Mouse (Mus musculus): ENCODE data around the gene Abca7.

The Abca7 gene

GRCm38 (mm10) chr10:79995636-79996035 lies 658 bp upstream of the Abca7 start:
- DNase-seq, result no peak

DNA sequence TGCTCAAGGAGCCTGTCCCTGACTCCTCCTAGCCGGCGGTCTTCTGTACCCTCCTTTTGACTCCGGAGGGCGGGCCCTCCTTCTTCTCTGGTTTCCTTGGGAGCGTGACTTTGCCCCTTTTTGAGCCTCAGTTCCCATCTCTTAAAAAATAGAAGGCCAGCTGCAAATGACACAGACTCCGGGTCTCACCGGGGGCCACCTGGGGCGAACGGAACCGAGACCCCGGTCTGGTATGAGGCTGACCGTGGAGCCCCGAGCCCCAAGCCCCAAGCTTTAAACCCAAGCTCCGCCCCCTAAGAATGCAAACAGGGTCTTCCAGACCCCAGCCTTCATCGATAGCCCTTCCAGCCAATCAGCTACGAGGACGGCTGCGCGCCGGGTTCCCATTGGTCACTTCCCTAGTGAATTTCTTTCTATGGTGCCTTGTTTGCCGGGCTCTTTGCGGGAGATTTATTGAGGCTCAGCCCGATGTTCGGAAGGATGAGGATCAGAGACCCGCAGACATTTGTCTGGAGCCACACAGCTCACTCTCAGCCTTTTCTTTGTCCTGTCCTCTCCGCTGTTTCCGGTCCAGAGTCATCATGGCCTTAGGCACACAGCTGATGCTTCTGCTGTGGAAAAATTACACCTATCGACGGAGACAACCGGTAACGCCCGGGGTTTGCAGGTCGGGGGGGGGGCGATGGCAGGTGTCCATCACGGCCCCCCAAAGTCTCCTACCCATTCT lies 903 bp downstream of the Abca7 start:
- DNase-seq, result peak; percentile 95

DNA sequence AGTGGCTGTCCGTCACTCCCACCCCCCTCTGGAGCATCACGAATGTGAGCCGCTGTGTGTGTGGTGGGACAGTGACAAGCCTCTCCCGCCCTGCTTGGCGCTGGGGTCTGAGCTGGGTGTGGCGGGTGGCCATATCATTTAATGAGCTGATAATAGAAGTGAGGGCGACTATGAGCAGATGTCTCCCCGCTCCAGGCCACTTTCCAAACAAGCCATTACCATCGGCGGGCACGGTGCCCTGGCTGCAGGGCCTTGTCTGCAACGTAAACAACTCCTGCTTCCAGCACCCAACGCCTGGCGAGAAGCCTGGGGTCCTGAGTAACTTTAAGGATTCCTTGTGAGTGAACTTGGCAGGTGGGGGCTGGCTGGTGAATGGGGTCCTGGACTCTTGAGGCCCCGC lies 1.5 kb downstream of the Abca7 start:
- DNase-seq, result no peak

GRCm38 (mm10) chr10:80001945-80002344 lies 5.7 kb downstream of the Abca7 start:
- DNase-seq, result no peak

GRCm38 (mm10) chr10:80002829-80003228 lies 6.5 kb downstream of the Abca7 start:
- DNase-seq, result no peak

- no peak for DNase-seq
These were observed 7.3 kb downstream of the Abca7 start for GRCm38 (mm10) chr10:80003374-80004232.

DNA sequence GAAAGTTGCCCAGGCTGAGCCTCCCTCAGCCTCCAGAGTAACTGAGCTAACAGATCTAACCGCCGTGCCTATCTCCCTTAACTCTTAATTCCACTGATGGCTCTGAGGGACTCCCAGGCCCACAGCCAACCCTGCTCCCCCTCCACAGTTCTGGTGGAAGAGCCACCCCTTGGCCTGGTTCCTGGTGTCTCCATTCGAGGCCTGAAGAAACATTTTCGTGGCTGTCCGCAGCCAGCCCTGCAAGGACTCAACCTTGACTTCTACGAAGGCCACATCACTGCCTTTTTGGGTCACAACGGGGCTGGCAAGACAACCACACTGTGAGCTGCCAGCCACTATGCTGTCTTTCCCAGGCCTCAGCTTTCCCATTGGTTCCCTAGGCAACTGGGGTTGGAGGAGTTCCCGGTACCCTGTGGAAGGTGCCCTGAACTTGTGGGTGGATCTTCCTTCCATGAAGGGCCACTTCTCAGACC lies 8.0 kb downstream of the Abca7 start:
- no peak for DNase-seq

DNA sequence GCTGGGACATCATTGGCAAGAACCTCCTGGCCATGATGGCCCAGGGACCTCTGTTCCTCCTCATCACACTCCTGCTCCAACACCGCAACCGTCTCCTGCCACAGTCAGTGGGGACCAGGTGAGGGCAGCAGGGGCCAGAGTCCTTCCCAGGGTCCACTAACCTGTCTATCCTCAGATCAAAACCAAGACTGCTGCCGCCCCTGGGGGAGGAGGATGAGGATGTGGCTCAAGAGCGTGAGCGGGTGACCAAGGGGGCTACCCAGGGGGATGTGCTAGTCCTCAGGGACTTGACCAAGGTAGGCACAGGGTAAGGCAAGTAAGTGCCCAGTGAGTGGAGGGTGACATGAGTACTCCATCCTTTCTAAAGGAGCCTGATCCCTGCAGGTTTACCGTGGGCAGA lies 15.4 kb downstream of the Abca7 start:
- DNase-seq, result no peak

DNA sequence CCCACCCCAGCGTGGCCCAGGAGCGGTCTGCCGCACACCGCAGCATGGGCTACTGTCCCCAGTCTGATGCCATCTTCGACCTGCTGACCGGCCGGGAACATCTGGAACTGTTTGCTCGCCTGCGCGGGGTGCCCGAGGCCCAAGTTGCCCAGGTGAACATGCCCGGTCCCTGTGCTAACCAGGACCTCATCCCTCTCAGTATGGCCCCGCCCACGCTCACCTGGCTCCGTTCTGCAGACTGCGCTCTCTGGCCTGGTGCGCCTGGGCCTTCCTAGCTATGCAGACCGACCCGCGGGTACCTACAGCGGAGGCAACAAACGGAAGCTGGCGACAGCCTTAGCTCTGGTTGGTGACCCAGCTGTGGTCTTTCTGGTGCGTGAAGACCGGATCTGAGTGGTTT lies 17.3 kb downstream of the Abca7 start:
- DNase-seq, result no peak

DNA sequence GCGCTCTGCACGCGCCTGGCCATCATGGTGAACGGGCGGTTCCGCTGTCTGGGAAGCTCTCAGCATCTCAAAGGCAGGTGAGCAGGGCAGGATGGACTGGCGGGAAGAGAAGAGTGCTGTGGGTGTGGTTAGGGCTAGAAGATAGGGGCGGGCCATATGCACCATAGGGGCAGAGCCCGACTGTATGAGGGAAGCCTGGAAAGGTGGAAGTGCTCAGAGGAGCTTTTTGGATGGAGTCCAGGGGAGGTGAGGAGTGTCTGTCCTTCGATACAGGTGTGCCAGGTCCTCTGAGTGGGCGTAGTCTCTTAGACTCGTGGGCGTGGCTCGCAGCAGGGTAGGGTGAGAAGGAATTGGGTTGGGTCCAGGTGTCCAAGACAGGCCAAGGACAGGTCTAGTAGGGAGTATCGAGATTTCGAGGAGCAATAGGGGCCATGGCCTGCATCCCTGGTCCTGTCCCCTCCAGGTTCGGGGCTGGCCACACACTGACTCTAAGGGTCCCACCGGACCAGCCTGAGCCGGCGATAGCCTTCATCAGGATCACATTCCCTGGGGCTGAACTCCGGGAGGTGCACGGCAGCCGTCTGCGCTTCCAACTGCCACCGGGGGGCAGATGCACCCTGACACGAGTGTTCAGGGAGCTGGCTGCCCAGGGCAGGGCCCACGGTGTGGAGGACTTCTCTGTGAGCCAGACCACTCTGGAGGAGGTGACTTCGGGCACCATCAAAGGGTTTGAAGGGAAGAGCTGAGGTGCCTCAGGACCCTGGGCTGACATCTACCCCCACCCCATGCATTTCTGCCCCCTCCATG lies 18.4 kb downstream of the Abca7 start:
- DNase-seq, result no peak

DNA sequence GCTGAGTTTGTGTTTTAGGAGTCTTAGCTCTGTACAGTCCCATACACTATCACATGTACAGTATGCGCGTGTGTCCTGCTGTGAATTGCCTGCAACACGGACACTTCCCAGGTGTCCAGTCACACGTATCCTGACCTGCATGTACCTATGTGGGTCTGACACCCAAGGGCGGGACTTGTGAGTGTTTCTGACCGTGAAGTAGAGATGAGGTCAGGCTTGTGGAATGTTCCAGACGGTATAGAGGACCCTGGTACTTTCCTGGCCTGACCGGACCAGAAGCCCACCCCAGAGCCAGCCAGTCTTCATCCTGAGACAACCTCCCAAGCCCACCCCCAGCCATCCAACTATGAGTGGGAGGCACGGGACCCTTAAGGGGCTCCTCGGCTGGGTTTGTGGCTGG lies 19.3 kb downstream of the Abca7 start:
- DNase-seq, result no peak

- DNase-seq, result no peak
These were observed 20.2 kb downstream of the Abca7 start, which contains the start of gene Arhgap45 for GRCm38 (mm10) chr10:80016511-80016910. TSS of gene Arhgap45 (plus strand) at chr10:80016653.

GRCm38 (mm10) chr10:80016931-80017330 lies 20.6 kb downstream of the Abca7 start:
- DNase-seq, result no peak

DNA sequence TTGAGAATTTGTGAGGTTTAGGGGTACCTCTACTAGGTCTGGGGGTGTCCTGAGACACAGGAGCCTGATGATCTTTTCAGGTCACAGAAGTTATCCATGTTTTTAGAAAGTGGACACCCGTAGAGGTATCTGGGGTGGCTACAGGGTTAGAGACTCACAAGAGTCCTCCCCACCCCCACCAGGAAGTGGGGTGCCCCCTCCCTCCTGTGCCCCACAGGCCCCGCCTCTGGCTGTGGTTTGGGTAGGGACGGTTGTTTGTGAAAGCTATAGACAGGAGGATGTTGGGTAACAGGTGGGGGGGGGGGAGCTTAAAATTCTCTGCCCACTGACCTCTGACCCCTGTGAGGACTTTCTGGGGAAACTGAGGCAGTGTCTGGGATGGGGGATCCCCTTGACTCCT lies 21.1 kb downstream of the Abca7 start:
- DNase-seq, result no peak

GRCm38 (mm10) chr10:80017771-80018170 lies 21.5 kb downstream of the Abca7 start:
- DNase-seq, result no peak

DNA sequence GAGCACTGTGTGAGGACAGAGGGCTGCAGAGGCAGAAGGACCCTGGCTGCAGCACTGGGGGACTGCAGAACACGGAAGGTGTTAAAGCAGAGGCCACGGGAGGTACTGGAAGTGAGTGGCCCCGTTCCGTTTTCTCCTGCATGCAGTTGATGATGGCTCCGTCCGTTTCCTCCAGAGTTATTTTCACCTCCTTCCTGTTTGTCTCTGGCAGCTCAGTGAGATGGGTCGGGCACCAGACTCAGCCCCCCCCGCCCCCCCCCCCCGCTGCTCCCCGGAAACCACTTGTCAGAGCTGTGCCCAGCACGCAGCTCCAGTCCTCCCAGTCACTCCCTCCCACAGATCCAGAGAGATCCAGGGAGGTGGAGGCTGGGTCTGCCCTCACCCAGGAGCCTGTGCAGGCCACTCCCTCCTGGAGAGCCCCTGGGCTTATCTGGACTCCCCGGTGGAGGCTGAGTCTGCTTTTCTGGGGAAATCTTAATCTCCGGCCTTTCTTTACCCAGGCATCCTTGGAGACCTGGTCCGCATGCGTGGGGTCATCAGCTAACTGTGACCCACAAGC lies 22.5 kb downstream of the Abca7 start:
- no peak for DNase-seq

GRCm38 (mm10) chr10:80019471-80020131 lies 23.3 kb downstream of the Abca7 start:
- DNase-seq, result peak; percentile 74

DNA sequence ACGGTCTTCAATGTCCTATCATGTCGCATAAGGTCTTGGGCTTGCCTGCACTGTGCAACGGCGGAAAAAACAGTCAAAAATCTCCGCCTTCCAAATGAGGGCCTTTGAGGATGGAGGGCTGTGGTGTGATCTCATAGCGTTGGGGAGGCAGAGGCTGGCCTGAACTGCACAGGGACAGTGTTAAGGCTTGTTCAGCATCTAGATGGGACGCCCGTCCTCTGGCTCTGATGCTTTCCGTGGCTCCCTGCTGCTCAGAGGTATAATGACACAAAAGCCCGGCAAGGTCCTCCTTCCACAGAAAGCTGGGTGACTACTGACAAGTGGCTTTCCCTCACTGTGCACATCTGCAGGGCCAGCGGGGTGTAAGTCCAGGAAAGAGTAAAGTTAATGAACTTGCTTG lies 23.9 kb downstream of the Abca7 start:
- no peak for DNase-seq

DNA sequence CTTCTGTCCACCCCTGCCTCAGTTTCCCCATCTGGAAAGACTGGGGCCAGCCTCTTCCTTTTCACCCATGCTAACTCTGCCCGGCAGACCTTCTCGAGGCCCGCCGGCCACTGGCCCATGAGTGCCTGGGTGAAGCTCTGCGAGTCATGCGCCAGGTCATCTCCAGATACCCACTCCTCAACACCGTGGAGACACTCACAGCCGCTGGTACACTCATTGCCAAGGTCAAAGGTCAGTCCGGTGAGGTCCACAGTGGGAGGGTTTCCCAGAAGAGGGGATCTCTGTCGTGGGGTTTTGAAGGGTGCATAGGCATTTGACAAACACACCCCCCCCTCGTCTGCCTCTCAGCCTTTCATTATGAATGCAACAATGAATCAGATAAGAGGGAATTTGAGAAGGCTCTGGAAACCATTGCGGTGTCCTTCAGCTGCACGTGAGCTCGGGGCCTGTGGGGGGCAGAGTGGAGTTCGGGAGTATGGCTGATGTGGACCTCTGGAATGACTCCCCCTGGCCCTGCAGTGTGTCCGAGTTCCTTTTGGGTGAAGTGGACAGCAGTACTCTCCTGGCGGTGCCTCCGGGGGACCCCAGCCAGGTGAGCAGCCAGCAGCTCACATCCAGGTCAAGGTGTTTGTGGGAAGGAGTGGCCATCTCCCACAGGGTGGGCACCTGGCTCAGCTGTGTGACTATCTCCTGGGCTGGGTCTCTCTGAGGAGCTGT lies 24.5 kb downstream of the Abca7 start:
- DNase-seq, result no peak

DNA sequence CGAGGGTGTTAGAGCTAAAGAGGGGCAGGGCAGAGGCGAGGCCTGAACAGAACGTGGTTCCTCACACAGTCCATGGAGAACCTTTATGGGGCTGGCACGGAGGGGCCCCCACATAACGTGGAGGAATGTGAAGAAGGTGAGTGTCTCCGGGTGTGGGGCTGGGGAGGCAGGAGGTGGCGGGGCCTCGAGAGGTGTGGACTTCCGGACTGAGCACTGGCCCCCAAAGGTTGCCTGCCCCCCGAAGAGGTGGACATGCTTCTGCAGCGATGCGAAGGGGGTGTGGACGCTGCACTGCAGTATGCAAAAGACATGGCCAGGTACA lies 25.0 kb downstream of the Abca7 start:
- DNase-seq, result no peak

DNA sequence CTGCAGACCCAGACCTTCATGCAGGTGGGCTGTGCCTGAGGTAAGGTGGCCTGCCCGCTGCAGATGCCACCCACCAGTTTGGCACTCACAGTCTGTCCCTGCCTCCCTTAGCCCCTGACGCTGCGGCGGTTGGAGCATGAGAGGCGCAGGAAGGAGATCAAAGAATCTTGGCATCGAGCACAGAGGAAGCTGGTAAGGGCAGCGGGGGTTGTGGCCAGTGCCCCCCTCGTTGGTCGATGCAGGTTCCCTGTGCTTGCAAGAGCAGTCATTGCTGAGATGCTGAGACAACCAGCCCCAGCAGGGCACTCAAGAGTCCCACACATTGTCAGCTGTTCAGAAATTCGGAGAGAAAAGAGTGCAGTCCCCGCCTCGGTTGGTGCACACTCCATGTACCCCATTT lies 25.9 kb downstream of the Abca7 start:
- DNase-seq, result no peak

- DNase-seq, result no peak
These were observed 26.5 kb downstream of the Abca7 start for GRCm38 (mm10) chr10:80022806-80023205.
